Mouse (Mus musculus): ENCODE data around the gene Grk5. TPM values are rescaled to one million over a fixed set of nuclear protein-coding genes. Genes with fewer than 3 reads are reported as not detected.
"Not testable (repeated sequence)": the region's sequence is repeated elsewhere in the genome, so short reads cannot be mapped to it uniquely, and the experiment has no call there.

Grk5 gene
- polyA plus RNA-seq, 1 experiment from 2014 or later, result 2.8 TPM

GRCm38 (mm10) chr19:60916869-60917570 lies 27.5 kb downstream of the Grk5 start:
- WGBS, result 92% methylated on average over 6 of the region's 6 CpGs
- Histone ChIP-seq H3K36me3 (no peaks in the 10 kb centered on the region), H3K4me3 (no peak overlapping the region), H3K27me3 (no peaks in the 10 kb centered on the region), H3K9me3 (no peaks in the 10 kb centered on the region), H3K4me2 (replicated peaks) (no peak overlapping the region), H3K4me1 (no peaks in the 10 kb centered on the region), H3K9ac (replicated peaks) (no peak overlapping the region), H3K27ac (replicated peaks) (no peak overlapping the region)
- ATAC-seq (ENCODE audit: low FRiP score, low read depth), result no peak

GRCm38 (mm10) chr19:60924534-60924933 lies 35.0 kb downstream of the Grk5 start:
- not testable (repeated sequence) for H3K36me3 ChIP-seq; H3K27me3 ChIP-seq; ATAC-seq (ENCODE audit: low FRiP score, low read depth); H3K4me2 ChIP-seq (replicated peaks); H3K9ac ChIP-seq (replicated peaks); H3K9me3 ChIP-seq; H3K4me3 ChIP-seq; H3K27ac ChIP-seq (replicated peaks); H3K4me1 ChIP-seq

DNA sequence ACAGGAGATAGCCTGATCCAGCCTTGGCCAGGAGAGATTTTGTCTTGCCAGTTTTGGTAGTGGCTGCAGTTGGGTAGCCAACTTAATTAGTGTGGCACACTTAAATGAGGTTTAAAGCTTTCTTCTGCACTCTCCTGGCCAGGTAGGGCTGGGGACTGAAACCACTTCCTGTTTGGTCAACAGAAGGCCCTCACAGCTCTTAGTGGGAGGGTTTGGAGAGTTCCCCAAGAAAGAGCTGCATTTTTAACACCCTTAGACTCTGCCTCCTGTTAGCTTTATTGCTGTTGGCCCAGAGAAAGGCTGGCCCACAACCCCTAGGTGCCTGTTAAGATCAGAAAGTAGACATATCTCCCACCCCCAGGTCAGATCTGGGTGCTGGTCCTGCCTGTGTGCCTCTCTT lies 45.5 kb downstream of the Grk5 start:
- Histone ChIP-seq H3K4me2 (replicated peaks) (no peak overlapping the region), H3K9ac (replicated peaks) (no peak overlapping the region), H3K4me3 (no peak overlapping the region), H3K27me3 (no peaks in the 10 kb centered on the region), H3K27ac (replicated peaks) (no peak overlapping the region), H3K36me3 (no peaks in the 10 kb centered on the region), H3K4me1 (no peaks in the 10 kb centered on the region), H3K9me3 (0 out of 2 replicates have a peak, but pooled peaks cover 2% of the 10 kb centered on the region)
- ATAC-seq (ENCODE audit: low FRiP score, low read depth), result no peak

DNA sequence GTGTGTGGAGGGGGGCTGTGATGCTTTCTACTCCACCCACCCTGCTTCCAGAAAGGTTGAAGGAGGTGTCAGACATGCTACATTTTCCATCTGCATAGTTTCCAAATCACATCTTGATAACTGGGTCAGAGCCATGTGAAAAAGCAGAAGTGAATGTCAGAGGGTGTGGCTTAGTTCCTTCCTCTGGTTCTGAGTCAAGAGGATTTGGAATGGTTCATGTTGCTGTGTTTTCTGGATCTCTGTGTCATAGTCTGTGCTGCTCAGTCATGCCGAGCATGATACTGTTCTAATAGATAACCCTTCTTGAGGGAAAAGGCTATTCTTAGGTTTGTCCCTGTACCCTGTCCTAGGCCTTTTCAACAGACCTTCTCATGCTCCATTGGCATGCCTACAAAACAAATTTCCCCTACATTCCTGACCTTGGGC lies 50.4 kb downstream of the Grk5 start:
- H3K9ac ChIP-seq (replicated peaks), result no peak overlapping the region
- H3K4me1 ChIP-seq, result no peaks in the 10 kb centered on the region
- no peaks in the 10 kb centered on the region for H3K27me3 ChIP-seq
- no peak for ATAC-seq (ENCODE audit: low FRiP score, low read depth)
- WGBS, result 76% methylated on average over 1 of the region's 1 CpGs
- no peak overlapping the region for H3K27ac ChIP-seq (replicated peaks)
- H3K4me3 ChIP-seq, result no peak overlapping the region
- no peaks in the 10 kb centered on the region for H3K36me3 ChIP-seq
- H3K9me3 ChIP-seq, result no peaks in the 10 kb centered on the region
- no peak overlapping the region for H3K4me2 ChIP-seq (replicated peaks)

DNA sequence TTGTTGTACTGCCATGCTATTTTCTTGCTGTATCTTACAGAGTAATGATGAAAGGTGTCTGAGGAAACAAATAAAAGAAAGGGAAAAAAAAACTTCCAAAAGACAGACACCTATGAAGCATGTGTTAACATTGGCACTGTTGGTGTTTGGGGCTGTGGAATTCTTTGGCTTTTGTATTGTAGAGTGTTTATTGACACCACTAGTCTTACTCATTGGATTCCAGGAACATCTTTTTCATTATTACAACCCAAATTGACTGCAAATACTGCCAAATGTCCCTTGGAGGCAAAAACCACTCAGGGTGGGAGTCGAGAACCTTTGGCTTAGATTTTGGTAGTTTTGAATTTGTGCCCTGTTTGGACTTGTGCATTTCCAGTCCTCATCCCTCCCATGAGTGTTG lies 51.3 kb downstream of the Grk5 start:
- no peaks in the 10 kb centered on the region for H3K36me3 ChIP-seq
- no peak overlapping the region for H3K27ac ChIP-seq (replicated peaks)
- H3K9ac ChIP-seq (replicated peaks), result no peak overlapping the region
- H3K4me3 ChIP-seq, result no peak overlapping the region
- ATAC-seq (ENCODE audit: low FRiP score, low read depth), result no peak
- H3K9me3 ChIP-seq, result no peaks in the 10 kb centered on the region
- 85% methylated on average over 1 of the region's 1 CpGs for whole genome bisulfite sequencing
- H3K4me2 ChIP-seq (replicated peaks), result no peak overlapping the region
- no peaks in the 10 kb centered on the region for H3K27me3 ChIP-seq
- no peaks in the 10 kb centered on the region for H3K4me1 ChIP-seq

- no peak overlapping the region for H3K4me2 ChIP-seq (replicated peaks)
- no peaks in the 10 kb centered on the region for H3K36me3 ChIP-seq
- ATAC-seq (ENCODE audit: low FRiP score, low read depth), result no peak
- 56% methylated on average over 3 of the region's 3 CpGs for WGBS
- H3K9ac ChIP-seq (replicated peaks), result no peak overlapping the region
- H3K27ac ChIP-seq (replicated peaks), result no peak overlapping the region
- no peaks in the 10 kb centered on the region for H3K27me3 ChIP-seq
- no peak overlapping the region for H3K4me3 ChIP-seq
- no peaks in the 10 kb centered on the region for H3K9me3 ChIP-seq
- H3K4me1 ChIP-seq, result no peaks in the 10 kb centered on the region
Observed at GRCm38 (mm10) chr19:60945801-60946311, 56.3 kb downstream of the Grk5 start.

- H3K27me3 ChIP-seq, result no peaks in the 10 kb centered on the region
- no peak for ATAC-seq (ENCODE audit: low FRiP score, low read depth)
- H3K36me3 ChIP-seq, result no peaks in the 10 kb centered on the region
- H3K4me3 ChIP-seq, result no peak overlapping the region
- H3K9me3 ChIP-seq, result no peaks in the 10 kb centered on the region
- no peak overlapping the region for H3K27ac ChIP-seq (replicated peaks)
- WGBS, result 64% methylated on average over 2 of the region's 2 CpGs
- H3K4me1 ChIP-seq, result no peaks in the 10 kb centered on the region
- H3K4me2 ChIP-seq (replicated peaks), result no peak overlapping the region
- H3K9ac ChIP-seq (replicated peaks), result no peak overlapping the region
Observed at GRCm38 (mm10) chr19:60946656-60947055, 57.1 kb downstream of the Grk5 start.

DNA sequence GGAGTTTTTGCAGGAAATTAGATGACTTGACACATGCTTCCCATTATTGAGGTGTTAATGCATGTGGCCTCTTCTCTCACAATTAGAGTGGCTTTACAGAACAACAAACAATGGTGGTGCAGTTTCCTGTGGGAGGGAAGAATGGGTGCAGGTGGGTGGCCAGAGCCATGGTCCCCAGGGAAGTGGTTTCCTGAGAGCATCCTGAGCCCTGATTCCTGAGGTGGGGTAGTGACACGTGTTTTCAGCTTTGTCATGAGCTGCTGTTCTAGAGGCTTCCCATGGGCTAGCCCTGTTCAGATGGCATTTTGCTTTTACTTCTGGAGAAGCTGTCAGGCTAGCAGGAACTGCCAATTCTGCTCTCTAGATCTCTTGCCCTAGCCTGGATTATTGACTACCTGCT lies 59.4 kb downstream of the Grk5 start:
- Histone ChIP-seq H3K27me3 (no peaks in the 10 kb centered on the region), H3K36me3 (no peaks in the 10 kb centered on the region), H3K27ac (replicated peaks) (no peak overlapping the region), H3K9ac (replicated peaks) (no peak overlapping the region), H3K4me1 (no peaks in the 10 kb centered on the region), H3K9me3 (no peaks in the 10 kb centered on the region), H3K4me2 (replicated peaks) (no peak overlapping the region), H3K4me3 (no peak overlapping the region)
- ATAC-seq (ENCODE audit: low FRiP score, low read depth), result no peak
- 14% methylated on average over 1 of the region's 1 CpGs for WGBS

DNA sequence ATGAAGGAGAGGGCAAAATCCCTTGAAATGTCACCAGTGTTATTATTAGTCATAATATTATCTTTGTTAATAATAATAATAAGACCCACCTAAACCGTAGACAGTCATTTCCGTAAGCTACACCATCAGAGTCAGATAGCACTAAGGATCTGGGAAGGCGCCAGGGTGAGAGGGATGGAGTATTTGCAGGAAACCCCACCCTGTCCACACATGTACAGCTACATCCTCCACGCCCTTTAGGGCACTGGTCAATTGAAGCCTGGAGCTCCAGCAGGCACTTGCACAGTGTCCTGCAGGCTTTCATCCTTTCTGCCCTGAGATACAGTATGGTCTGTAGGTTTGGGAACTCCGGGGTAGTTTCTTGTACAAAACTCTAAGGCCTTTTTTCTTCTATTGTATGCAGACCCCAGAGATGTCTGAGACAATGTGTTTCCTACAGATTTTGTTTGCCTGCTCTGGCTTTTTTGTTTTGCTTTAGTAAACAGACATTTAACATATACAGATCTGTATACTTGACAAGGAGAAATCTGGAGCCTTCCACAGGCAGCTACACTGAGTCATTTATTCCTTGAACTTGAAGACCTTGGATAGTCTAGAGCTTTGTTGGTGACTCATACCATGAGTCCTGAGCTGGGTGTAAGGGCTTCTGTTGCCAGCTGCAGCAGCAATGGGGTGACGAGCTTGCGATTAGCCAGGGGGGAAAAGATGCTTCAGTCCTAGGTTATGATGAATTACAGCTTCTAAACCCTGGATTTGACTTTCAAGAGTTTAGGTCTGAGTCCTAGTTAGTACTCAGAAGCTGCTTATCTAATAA lies 60.7 kb downstream of the Grk5 start:
- 87% methylated on average over 7 of the region's 7 CpGs for WGBS
- H3K27ac ChIP-seq (replicated peaks), result no peak overlapping the region
- H3K4me1 ChIP-seq, result no peaks in the 10 kb centered on the region
- ATAC-seq (ENCODE audit: low FRiP score, low read depth), result no peak
- H3K9me3 ChIP-seq, result no peaks in the 10 kb centered on the region
- no peak overlapping the region for H3K9ac ChIP-seq (replicated peaks)
- H3K4me3 ChIP-seq, result no peak overlapping the region
- no peaks in the 10 kb centered on the region for H3K36me3 ChIP-seq
- H3K27me3 ChIP-seq, result no peaks in the 10 kb centered on the region
- H3K4me2 ChIP-seq (replicated peaks), result no peak overlapping the region

GRCm38 (mm10) chr19:60955131-60955530 lies 65.6 kb downstream of the Grk5 start:
- 94% methylated on average over 2 of the region's 2 CpGs for WGBS
- no peaks in the 10 kb centered on the region for H3K27me3 ChIP-seq
- no peak overlapping the region for H3K4me3 ChIP-seq

GRCm38 (mm10) chr19:60955712-60956111 lies 66.2 kb downstream of the Grk5 start:
- no peaks in the 10 kb centered on the region for H3K4me1 ChIP-seq
- ATAC-seq (ENCODE audit: low FRiP score, low read depth), result no peak
- no peaks in the 10 kb centered on the region for H3K27me3 ChIP-seq
- H3K4me3 ChIP-seq, result no peak overlapping the region
- no peak overlapping the region for H3K27ac ChIP-seq (replicated peaks)
- H3K36me3 ChIP-seq, result no peaks in the 10 kb centered on the region
- H3K9me3 ChIP-seq, result no peaks in the 10 kb centered on the region
- no peak overlapping the region for H3K9ac ChIP-seq (replicated peaks)
- H3K4me2 ChIP-seq (replicated peaks), result no peak overlapping the region
- WGBS, result 91% methylated on average over 1 of the region's 1 CpGs

More at GRCm38 (mm10) chr19:60955131-60955530, 65.6 kb downstream of the Grk5 start:
- Histone ChIP-seq H3K4me1 (no peaks in the 10 kb centered on the region), H3K27ac (replicated peaks) (no peak overlapping the region), H3K9me3 (no peaks in the 10 kb centered on the region), H3K4me2 (replicated peaks) (no peak overlapping the region), H3K9ac (replicated peaks) (no peak overlapping the region), H3K36me3 (no peaks in the 10 kb centered on the region)
- no peak for ATAC-seq (ENCODE audit: low FRiP score, low read depth)

DNA sequence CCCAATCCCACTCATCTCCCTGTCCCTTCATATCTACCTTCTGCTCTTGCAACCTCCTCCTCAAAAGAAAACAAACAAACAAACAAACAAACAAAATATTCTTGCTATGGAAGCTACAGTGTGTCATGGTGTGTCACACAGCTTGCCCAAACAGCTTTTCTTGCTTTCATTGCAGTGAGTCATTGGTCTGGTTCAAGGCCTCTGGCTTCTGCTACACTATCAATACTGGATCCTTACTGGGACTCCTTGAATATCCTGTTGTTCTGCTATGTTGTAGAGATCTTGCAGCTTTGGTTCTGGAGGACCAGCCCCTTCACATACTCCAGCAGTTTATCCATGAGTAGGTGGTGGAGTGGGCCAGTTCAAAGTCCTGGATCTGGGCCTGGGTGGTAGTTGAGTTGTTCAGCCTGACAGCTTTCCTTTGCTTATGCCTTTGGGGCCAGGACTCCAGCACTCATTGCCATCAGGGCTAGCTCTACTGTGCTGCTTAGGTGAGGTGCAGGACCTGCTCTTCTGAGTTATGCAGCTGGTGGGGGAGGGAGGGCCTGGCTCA lies 66.7 kb downstream of the Grk5 start:
- no peak overlapping the region for H3K9ac ChIP-seq (replicated peaks)
- no peak overlapping the region for H3K4me3 ChIP-seq
- H3K4me2 ChIP-seq (replicated peaks), result no peak overlapping the region
- H3K4me1 ChIP-seq, result no peaks in the 10 kb centered on the region
- H3K27ac ChIP-seq (replicated peaks), result no peak overlapping the region
- no peak for ATAC-seq (ENCODE audit: low FRiP score, low read depth)
- H3K9me3 ChIP-seq, result no peaks in the 10 kb centered on the region
- H3K27me3 ChIP-seq, result no peaks in the 10 kb centered on the region
- H3K36me3 ChIP-seq, result no peaks in the 10 kb centered on the region

All from midbrain, embryonic 12.5 days (tissue).